Mouse (Mus musculus): Measurements from ENCODE around the gene Sema4a.

DNA sequence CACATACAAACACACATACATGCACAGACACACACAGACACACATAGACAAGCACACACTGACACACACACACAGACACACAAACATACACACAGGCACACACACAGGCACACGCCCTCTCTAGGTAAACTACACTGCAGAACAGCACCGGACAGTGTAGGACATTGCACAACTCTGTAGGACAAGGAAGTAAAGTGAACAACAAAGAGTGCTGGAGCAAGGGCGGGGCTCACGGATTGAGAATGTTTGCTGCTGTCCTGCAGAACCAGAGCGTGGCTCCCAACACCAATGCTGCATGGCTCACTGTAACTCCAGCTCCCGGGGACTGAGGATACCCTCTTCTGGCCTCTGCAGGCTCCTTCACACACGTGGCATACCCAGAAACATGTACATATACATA, 18.1 kb downstream of the Sema4a start:
- TF ChIP-seq CTCF (conservative IDR thresholded peaks at IDR 0.05; ENCODE audit: low read length), result no peak
- no peak for TF ChIP-seq NANOG (IDR thresholded peaks at IDR 0.05; ENCODE audit: borderline replicate concordance, low read length)

All from E14TG2a.4 (cell line).